Mouse (Mus musculus): ENCODE results near the gene Gm49393.

Gene Gm49393

DNA sequence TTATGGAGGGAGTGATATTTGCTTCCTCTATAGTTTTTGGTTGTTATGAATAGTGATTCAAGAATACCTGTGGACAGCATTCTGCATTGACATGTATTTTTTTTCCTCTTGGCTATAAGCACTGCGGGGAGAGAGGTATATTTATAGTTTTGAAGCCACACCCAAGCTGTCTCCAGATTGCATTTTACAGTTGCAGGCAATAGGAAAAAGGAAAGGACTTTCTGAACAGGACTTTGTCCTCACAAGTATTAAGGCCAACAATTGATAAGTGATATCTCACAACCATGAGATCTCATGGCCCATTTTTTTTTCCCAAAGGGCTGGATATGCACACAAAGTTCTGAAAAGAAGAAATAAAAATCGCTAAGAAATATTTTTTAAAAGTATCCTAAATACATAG lies 125.7 kb downstream of the Gm49393 start:
- DNase-seq (ENCODE audit: low spot score), result no peak
